Mouse (Mus musculus): ENCODE results near the gene Atp5j.

Gene Atp5j

DNA sequence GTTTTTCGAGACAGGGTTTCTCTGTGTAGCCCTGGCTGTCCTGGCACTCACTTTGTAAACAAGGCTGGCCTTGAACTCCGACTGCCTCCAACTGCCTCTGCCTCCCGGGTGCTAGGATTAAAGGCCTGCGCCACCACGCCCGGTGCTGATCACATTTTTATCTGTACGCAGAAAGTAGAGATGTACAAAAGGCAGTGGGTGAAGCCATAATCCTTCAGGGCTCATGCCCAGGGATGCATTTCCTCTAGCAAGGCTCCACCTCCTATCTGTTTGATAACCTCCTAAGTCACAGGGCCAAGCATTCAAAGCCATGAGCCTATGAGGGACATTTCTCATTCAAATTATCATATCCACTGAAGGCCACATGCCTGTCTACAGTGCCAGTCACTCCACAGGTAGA, 27.6 kb downstream of the Atp5j start:
- no peak for DNase-seq (ENCODE audit: extremely low spot score)

DNA sequence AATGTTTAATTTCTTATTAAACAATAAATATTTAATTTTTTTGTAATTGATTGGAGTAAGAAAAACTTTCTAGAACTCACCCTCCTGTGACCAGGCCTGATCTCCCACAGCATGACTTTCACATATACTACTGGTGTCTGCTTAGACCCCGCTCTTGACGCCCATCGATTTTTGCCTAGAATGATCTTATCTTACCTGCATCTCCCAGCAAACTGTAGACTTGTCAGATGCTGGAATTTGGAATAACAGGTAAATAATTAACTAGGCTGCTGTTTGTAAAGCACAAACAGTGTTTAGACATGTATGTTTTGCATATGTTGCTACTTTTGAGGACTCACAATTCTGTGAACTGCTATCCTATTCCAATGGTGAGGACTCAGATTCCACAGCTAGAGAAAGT, 29.2 kb downstream of the Atp5j start:
- DNase-seq (ENCODE audit: extremely low spot score) = no peak

DNA sequence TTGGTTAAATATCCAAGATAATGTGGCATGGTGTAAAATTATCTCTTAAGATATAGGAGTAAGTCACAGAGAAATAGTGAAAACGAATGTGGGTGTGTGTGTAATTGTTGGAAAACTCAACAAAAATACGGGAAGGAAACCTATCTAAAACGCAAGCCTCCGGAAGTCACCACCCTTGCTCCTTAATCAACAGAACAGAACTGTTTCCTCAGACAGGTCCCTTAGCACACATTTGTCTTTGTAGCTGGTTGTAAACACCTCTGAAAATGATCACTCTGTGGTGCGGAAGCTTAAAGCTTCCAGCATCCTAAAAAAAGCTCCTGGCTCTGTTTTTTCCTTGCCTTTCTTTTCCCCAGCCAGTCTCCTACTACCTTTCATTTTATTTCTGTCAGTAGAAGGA, 30.6 kb downstream of the Atp5j start:
- DNase-seq (ENCODE audit: extremely low spot score) = no peak

DNA sequence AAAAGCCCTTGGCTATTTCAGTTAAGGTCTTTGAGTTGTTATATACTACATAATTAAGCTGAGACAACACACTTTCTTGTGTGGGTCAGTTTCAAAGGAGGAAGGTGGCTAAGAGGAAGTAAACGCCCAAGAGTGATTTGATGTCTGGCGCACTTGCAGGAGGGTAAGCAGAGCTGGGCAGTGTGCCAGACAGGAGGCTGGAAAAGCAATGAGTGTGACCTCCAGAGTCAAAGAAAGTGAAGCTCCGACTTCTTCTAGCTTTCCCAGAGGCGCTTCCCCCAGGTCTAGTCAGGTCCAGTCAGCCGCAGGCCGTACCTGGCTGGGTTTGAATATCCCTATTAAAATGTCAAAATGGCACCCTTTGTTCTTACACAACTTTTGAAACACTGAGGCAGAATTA, 33.2 kb downstream of the Atp5j start:
- DNase-seq (ENCODE audit: extremely low spot score) = no peak

DNA sequence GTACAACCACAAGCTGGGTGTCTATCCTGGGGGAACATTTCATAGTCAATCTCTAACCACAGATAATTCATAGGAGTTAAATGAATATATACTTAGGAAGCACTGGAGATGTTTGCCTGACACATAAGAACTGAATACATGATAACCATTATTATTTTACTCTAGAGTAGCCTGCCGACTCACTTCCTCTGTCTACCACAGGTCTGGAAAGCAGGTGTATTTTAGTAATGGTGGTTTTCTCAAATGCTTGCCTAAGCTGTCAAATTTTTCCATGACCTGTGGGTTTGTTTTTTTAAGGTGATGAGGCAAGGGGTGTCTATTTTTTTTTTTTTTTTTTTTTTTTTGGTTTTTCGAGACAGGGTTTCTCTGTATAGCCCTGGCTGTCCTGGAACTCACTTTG, 35.4 kb downstream of the Atp5j start:
- DNase-seq (ENCODE audit: extremely low spot score) = no peak

DNA sequence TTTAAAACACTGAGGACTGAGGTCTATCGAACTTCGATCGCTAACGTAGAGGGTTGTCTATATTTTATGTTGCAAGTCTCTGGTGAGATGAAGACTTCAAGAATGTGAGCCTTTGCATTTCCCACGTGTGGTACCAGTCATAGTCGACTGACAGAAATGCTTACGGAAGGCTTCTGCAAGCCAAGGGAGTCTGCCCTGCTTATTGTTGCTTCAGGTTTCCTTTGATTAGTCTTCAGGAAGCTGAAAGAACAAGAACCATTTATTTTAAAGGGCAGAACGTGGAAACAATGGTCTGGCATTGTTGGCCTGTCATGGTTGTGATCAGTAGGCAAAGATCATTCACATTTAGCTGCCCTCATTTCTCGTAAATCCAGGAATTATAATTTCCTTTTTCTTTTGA, 38.7 kb downstream of the Atp5j start:
- no peak for DNase-seq (ENCODE audit: extremely low spot score)

DNA sequence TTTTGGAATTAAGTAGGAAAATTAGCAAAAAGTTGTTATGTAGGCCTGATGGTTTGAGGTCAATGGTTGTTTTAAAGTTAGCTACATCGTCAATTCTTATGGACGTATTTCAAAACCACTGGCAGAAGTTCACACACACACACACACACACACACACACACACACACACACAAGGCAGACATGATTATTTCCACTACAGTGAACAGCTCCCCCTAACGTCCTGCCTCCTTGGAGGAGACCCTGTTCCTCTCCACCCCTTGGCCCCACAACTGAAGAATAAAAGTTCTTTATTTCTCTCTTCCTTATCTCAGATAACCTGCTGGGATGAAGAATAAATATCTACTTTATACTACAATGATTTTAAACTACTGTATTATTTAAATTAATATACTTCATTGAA, 40.1 kb downstream of the Atp5j start:
- no peak for DNase-seq (ENCODE audit: extremely low spot score)

DNA sequence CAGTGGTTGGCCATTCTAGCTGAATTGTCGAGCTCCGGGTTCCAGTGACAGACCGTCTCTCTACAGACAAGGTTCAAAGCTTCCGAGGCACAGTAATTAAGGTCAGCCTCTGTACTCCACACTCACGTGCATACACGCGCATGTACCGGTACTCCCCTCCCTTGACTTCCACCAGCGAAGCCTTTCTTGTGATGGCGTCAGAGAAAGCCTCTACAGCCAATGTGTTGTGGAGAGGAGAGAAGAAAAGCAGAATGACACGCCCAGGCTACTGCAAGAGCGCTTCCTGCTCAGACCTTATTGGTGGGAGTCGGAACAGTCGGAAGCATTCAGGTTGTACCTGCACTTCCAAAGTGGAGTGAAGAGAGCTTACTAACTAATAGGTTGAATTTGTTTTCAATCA, 42.0 kb downstream of the Atp5j start:
- DNase-seq (ENCODE audit: extremely low spot score) = no peak

DNA sequence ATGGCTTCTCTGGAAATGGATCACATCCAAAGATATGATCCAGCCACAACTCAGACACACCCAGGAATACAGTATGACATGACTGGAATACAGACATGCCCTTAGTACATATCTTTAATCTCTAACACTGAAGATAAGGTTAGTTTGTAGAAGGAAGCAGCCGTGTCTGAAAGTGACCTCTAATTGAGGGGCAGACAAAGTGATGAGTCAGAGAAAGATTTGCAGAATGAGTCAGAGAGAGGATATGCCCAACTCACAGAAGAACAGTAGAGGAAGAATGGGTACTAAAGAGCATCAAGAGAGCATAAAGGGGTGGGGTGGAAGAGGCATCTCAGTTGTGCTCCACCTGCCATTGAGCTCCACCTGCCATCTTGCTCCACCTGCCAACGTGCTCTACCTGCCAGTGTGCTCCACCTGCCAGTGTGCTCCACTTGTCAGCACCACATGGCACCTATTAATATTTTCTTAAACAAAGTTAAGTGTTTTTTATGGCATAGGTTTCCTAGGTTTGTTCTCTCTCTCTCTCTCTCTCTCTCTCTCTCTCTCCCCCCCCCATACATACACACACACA, 44.7 kb downstream of the Atp5j start:
- no peak for DNase-seq (ENCODE audit: extremely low spot score)

DNA sequence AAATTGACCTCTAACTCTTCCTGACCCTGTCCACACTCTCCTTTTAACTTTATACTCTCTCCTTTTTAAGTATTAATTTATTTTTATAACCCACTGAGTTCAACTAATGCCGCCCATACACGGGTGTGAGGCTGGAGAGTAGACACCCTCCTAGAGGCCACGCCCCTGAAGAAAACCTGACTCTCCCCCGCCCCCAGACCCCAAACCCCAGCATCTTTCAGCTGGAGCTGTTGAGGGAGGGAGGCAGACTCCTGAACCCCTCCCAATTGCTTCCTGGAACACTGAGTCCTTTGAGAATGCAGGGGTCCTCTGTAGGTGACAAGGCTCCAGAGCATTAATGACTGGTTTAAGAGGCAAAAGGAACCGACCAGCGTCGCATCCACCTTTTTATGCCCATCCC, 50.5 kb downstream of the Atp5j start:
- no peak for DNase-seq (ENCODE audit: extremely low spot score)

DNA sequence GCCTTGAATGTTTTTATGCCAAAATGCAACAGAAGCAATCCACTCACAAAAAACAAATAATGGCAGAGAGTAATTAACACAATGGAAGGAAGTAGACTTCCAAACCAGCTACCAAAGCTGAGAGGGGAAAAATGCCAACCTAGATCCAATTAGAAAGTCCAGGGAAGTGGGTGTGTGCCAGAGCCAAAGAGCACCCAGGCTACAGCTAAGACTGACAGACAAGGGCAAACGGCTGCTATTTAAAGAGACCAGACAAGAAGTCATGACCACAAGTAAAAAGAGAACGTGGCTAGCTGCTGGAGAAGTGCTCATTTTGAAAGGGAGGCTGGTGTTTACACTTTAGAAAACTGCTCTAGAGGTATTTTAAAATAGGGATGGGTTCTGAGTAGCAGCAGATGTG, 52.1 kb downstream of the Atp5j start:
- no peak for DNase-seq (ENCODE audit: extremely low spot score)

DNA sequence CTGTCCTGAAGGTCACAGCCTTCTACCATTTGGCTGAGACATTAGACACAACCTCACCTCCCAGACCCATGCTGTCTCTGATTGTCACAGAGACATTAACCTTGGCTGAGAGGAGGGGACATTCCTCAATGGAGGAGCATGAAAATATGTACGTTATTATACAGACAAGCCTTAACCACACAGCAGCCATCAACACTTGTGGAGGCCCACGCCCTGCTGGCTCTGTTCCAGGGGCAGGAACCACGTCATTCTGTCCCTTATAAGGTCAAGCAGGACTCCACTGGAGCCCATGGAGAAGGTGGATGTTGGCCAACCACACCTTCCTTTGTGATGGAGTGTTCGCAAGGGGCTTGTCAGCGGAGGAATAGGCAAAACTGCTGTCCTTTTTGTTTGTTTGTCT, 55.7 kb downstream of the Atp5j start:
- no peak for DNase-seq (ENCODE audit: extremely low spot score)

DNA sequence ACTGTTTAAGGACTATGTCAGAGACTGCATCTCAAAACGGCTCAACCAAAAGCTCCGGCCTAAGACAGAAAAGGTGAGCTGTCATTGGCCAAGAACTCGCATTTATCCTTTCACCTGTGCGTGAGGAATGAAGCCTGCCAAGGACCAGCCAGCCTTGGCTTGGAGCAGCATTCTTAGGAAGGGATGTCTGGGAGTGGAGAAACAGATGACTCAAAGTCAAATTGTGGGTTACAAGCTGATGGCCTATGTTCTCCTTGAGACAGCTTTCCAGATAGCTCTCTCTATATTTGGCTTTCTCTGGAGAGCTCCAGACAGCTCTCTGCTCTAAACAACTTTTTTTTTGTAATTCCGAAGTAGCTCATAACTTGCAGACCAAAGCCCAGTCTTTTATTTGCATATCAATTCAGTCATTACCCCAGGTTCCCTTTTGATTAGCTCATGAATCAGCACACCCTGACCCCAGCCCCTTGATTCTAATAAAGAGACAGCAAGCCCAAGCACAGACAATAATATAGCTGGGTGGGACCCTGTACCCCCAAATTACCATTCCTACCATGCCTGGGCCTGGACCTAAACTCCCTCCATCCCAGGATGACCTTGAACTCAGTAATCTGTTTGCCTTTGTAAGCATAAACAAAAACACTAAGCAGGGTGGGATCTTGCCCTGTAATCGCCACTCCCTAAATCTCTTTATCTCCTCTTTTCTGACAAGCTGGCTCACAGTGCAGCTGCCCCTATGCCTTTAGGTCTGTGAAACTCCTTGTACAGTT, 56.4 kb downstream of the Atp5j start:
- no peak for DNase-seq (ENCODE audit: extremely low spot score)

DNA sequence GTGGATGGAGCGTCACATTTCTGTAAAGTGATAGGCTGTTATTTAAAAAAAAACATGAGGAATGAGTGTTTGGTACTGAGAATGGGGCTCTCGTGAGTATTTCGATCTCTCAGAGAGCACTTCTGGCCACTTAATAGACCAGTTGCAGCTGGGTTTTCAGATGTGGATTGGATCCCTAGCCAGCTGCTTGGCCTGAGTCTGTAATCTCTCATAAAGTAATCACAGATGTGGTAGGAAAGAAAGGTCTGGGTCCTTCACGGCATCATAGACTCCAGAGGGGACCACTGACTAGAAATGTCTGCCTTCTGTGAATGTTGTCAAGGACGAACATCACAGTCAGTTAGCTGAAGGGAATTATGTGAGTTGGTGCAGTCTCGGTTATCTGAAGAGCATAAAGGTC, 57.0 kb downstream of the Atp5j start:
- DNase-seq (ENCODE audit: extremely low spot score) = no peak
